Mouse (Mus musculus): ENCODE measurements around the gene Phldb2.

Gene Phldb2

GRCm38 (mm10) chr16:45789311-45789710, 164.1 kb downstream of the Phldb2 start:
- DNase-seq (ENCODE audit: low spot score), result no peak

DNA sequence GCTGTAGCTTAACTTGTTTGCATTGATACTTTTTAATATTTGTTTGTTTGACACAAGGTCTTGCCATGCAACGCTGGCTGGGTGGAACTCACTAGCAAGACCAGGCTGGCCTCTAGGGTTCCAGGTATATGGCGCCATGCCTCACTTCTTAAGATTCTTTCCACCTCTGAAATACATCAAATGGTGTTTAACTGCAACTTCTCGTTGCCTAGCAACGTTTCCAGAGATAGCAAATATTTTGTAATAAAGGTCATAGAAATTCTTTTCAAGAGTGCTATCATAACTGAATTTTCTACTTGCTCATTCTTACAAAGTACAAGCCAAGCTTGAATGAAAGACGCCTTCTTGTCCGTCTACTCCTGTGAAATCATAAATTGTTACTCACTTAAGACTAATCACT, 165.7 kb downstream of the Phldb2 start:
- DNase-seq (ENCODE audit: low spot score), result no peak

DNA sequence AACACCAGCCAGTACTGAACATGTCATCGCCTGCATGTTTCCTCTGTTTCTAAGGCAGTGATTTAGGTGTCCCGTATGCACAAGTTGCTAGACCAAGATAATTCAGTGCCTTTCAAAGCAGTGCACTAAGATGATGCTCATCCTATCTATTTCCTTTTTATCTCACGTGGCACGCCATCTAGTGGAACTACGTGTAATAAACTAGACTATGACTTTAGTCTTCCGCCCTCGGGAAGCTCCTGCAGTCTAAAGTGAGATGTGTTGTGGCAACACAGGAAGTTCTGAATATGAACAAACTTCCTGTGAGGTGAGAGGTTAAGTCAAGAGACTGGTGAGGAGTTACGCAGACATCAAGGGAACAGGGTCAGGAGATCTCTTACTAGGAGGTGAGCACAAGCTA, 166.8 kb downstream of the Phldb2 start:
- no peak for DNase-seq (ENCODE audit: low spot score)

- DNase-seq (ENCODE audit: low spot score), result no peak
Observed at GRCm38 (mm10) chr16:45780001-45780400, 173.4 kb downstream of the Phldb2 start.

GRCm38 (mm10) chr16:45774813-45775212, 178.6 kb downstream of the Phldb2 start:
- DNase-seq (ENCODE audit: low spot score), result no peak

GRCm38 (mm10) chr16:45770914-45771313, 182.5 kb downstream of the Phldb2 start:
- no peak for DNase-seq (ENCODE audit: low spot score)

DNA sequence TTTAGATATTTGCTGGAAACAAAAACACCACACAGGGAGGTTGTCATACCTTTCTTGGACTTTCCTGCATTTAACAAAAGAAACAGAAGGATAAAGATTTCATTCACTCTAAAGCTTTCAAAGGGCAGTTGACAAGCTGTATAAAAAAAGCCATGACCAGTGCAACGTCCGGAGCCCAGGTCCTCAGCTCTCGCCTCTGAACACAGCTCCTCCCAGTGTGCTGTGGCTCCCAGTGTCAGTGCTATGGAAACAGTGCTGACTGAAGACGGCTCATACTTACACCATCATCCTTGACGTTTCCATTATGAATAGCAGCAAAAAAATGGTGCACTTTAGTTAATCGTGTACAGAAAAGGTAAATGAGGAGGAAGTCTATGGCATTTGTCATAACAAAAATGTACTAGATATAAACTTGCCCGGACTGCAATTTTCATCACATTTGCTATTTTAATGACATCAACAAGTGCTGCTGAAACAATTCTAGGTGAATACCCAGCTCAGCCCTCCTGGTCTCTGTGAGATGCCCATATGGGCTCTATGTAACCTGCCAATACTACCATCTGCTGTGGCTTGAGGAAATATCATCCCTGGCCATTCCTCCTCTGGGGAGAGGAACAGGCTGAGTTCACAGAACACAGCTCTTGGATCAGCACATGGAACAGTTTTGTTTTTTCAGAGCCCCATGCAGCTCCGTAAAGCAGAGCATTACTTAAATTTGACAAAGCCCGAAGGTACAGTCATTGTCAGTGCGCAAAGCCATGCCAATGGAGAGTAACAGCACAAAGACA, 185.4 kb downstream of the Phldb2 start:
- DNase-seq (ENCODE audit: low spot score), result no peak

- DNase-seq (ENCODE audit: low spot score), result no peak
Observed at GRCm38 (mm10) chr16:45767434-45767833, 186.0 kb downstream of the Phldb2 start.

GRCm38 (mm10) chr16:45765801-45766494, 187.4 kb downstream of the Phldb2 start:
- DNase-seq (ENCODE audit: low spot score), result no peak

DNA sequence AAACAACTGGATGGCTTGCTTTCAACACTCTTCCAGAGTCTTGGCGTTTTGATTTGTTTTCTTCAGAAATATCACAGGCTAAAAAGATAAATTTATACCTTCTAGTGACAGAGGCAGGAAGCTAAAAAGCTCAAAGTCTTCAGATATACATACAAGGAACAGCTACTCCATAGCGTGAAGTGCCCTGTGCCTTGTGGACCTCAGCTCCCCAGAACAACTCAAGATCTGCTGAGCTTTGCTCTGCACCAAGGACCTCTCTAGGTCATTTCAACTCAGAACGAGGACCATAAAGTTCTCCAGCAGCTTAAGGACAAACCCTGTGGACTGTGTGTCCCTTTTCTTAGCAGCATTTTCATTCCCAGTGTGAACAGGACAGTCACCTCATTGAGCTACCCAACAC, 188.3 kb downstream of the Phldb2 start:
- no peak for DNase-seq (ENCODE audit: low spot score)

GRCm38 (mm10) chr16:45762859-45763505, 190.4 kb downstream of the Phldb2 start:
- no peak for DNase-seq (ENCODE audit: low spot score)

DNA sequence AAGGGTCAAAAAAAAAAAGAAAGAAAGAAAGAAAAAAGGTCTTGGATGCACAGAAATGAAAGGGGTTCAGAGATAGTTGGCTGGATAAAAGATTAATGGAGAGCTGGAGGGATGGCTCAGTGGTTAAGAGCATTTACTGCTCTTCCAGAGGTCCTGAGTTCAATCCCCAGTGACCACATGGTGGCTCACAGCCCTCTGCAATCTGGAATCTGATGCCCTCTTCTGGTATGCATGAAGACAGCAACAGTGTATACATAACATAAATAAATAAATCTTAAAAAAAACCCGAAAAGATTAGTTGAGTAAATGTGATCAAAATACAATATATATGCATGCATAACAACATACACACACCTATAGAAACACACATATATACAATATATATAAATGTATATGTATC, 192.0 kb downstream of the Phldb2 start:
- DNase-seq (ENCODE audit: low spot score), result no peak

GRCm38 (mm10) chr16:45758726-45759269, 194.6 kb downstream of the Phldb2 start:
- no peak for DNase-seq (ENCODE audit: low spot score)

GRCm38 (mm10) chr16:45757421-45758078, 195.8 kb downstream of the Phldb2 start:
- DNase-seq (ENCODE audit: low spot score), result no peak

- DNase-seq (ENCODE audit: low spot score), result no peak
Observed at GRCm38 (mm10) chr16:45756855-45757254, 196.5 kb downstream of the Phldb2 start.

GRCm38 (mm10) chr16:45743591-45744144, 209.7 kb downstream of the Phldb2 start:
- no peak for DNase-seq (ENCODE audit: low spot score)

DNA sequence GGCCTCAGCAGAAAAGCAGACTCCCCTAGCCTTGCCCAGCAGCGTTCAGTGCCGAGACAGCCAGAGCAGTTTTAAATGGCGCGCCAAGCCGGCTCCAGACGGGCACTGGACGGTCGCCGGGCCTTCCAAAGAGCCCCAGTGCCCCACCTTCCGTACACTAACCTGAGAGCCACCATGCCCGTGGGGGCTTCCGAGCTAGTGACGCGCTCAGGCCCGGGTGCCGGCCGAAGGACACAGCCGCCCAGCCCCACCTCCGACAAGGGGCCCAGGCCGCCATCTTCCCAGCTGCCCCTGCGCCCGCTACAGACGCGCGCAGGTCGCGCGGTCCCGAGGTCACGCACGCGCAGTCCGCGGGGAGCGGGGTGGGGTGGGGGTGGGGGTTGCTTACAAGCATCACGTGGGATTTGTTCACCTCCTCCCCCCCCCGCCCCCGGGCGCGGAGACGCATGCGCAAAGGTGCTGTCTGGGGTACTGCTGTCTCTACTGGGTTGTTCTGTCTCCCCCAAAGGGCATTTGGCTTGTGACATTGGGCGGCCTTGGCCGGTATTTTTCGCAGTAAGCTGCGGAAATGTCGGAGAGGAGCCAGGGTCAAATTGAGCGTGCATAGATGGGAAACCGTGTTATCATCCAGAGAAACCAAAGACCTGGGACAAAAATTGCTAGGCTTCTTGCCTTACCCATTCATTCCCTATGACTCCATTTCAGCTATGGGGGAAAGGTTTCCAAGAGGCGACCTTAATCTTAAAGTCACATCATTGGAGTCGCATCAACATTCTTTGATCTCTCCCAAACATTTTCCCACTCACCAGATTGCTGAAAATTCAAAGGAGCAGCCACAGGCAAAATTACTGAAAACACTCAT, 210.6 kb downstream of the Phldb2 start, which contains the start of gene Abhd10:
Gene Abhd10, minus strand, starts transcription at position 341 of the 862 bp plus-strand sequence.
- DNase-seq (ENCODE audit: low spot score), result peak; percentile 80

DNA sequence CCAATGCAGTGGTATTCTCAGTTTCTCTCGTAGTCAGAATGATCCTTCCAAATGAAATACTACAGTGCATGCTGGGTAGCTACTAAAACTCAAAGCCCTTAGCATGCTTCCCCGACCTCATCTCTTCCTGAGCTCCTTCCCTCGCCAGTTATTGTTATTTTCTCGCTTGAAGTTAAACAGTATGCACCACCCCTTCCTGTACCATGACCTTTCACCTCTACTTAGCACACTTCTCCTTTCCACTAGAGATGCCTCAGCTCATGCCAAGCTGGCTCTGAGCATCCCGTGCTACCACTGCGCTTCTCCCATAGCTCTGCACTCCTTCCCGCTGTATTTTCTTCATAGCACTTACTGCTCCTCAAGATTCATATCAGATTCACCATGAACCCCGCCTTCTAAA, 215.5 kb downstream of the Phldb2 start:
- no peak for DNase-seq (ENCODE audit: low spot score)

- DNase-seq (ENCODE audit: low spot score), result no peak
Observed at GRCm38 (mm10) chr16:45736724-45737123, 216.7 kb downstream of the Phldb2 start.

- DNase-seq (ENCODE audit: low spot score), result no peak
Observed at GRCm38 (mm10) chr16:45729163-45729562, 224.2 kb downstream of the Phldb2 start.

DNA sequence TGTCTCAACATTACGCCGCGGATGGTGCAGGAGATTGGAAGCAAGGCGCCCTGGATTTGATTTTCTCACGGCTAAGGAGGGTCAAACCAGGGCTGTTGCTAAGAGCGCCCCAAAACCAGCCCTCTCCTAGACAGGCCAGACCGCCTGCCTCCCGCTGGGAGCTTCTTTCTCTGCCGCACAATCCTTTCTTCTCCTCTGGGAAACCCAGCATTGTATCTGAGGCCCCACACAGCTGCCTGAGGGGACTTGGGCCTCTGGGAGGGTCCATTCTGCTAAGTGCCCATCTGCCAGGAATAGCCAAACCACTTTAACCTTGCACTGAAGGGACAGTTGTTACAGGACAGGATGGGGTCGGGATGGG, 228.7 kb downstream of the Phldb2 start:
- DNase-seq (ENCODE audit: low spot score), result no peak
